Mouse (Mus musculus): Measurements from ENCODE around the gene Fndc10. TPM values are rescaled to one million over a fixed set of nuclear protein-coding genes. Genes with fewer than 3 reads are reported as not detected.

The Fndc10 gene
- polyA plus RNA-seq (2017; shearing (Covaris generic)): 10 to 100 TPM in 1 of 2 experiments, 1 to 10 TPM in 1; 7.2 to 41.1 TPM

GRCm38 (mm10) chr4:155694111-155694481 is at the start of gene Fndc10:
TSS of gene Fndc10 (plus strand) at chr4:155694342.

GRCm38 (mm10) chr4:155645308-155645707 is 48.8 kb upstream of the Fndc10 start, which contains the start of gene Gm10563:
TSS of gene Gm10563 (minus strand) at chr4:155645408.

GRCm38 (mm10) chr4:155653086-155653450 is 41.1 kb upstream of the Fndc10 start, which contains the start of gene Mmp23:
TSS of gene Mmp23 (minus strand) at chr4:155653384.

GRCm38 (mm10) chr4:155668689-155669597 is 25.2 kb upstream of the Fndc10 start, which contains the start of gene Mib2:
TSS of gene Mib2 (minus strand) at chr4:155669198.

GRCm38 (mm10) chr4:155704721-155705591 is 10.8 kb downstream of the Fndc10 start, which contains the start of gene Ssu72:
TSS of gene Ssu72 (plus strand) at chr4:155704800.

GRCm38 (mm10) chr4:155734350-155734941 is 40.3 kb downstream of the Fndc10 start, which contains the start of gene Tmem240:
TSS of gene Tmem240 (plus strand) at chr4:155734800.

Other genes with a start within 250 kb of the Fndc10 start
- under 1 TPM in 1 of 2 experiments, not detected in 1; 0.20 TPM for gene Tmem52, start 225.2 kb upstream of the Fndc10 start, polyA plus RNA-seq (2017; shearing (Covaris generic))
- 100 to 1,000 TPM; 375 to 448 TPM for gene Gnb1, start 203.0 kb upstream of the Fndc10 start, polyA plus RNA-seq (2017; shearing (Covaris generic))
- 100 to 1,000 TPM in 1 of 2 experiments, 10 to 100 TPM in 1; 95.0 to 127 TPM for gene Nadk, start 132.0 kb upstream of the Fndc10 start, polyA plus RNA-seq (2017; shearing (Covaris generic))
- gene Slc35e2, start 92.9 kb upstream of the Fndc10 start, polyA plus RNA-seq (2017; shearing (Covaris generic)): 10 to 100 TPM in 1 of 2 experiments, 1 to 10 TPM in 1; 8.8 to 10.8 TPM
- gene Cdk11b, start 69.5 kb upstream of the Fndc10 start, polyA plus RNA-seq (2017; shearing (Covaris generic)): 100 to 1,000 TPM; 107 to 146 TPM
- gene Gm10563, start 48.9 kb upstream of the Fndc10 start, polyA plus RNA-seq (2017; shearing (Covaris generic)): not detected
- 1 to 10 TPM in 1 of 2 experiments, under 1 TPM in 1; 0.26 to 1.1 TPM for gene Mmp23, start 41.0 kb upstream of the Fndc10 start, polyA plus RNA-seq (2017; shearing (Covaris generic))
- 10 to 100 TPM; 21.5 to 27.7 TPM for gene Mib2, start 25.1 kb upstream of the Fndc10 start, polyA plus RNA-seq (2017; shearing (Covaris generic))
- 100 to 1,000 TPM; 177 to 184 TPM for gene Ssu72, start 10.5 kb downstream of the Fndc10 start, polyA plus RNA-seq (2017; shearing (Covaris generic))
- 1 to 10 TPM; 1.2 to 1.5 TPM for gene Tmem240, start 40.5 kb downstream of the Fndc10 start, polyA plus RNA-seq (2017; shearing (Covaris generic))
- 10 to 100 TPM; 45.1 to 52.5 TPM for gene Atad3a, start 66.8 kb downstream of the Fndc10 start, polyA plus RNA-seq (2017; shearing (Covaris generic))
- under 1 TPM in 1 of 2 experiments, not detected in 1; 0.25 TPM for gene Vwa1, start 80.4 kb downstream of the Fndc10 start, polyA plus RNA-seq (2017; shearing (Covaris generic))
- gene Tmem88b, start 91.5 kb downstream of the Fndc10 start, polyA plus RNA-seq (2017; shearing (Covaris generic)): under 1 TPM in 1 of 2 experiments, not detected in 1; 0.05 TPM
- under 1 TPM in 1 of 2 experiments, not detected in 1; 0.66 TPM for gene Ankrd65, start 96.1 kb downstream of the Fndc10 start, polyA plus RNA-seq (2017; shearing (Covaris generic))
- gene Mrpl20, start 108.5 kb downstream of the Fndc10 start, polyA plus RNA-seq (2017; shearing (Covaris generic)): 100 to 1,000 TPM; 139 to 192 TPM
- gene Ccnl2, start 118.1 kb downstream of the Fndc10 start, polyA plus RNA-seq (2017; shearing (Covaris generic)): 100 to 1,000 TPM; 248 to 258 TPM
- gene Aurkaip1, start 136.9 kb downstream of the Fndc10 start, polyA plus RNA-seq (2017; shearing (Covaris generic)): 100 to 1,000 TPM; 185 to 200 TPM
- 1 to 10 TPM; 1.3 to 2.7 TPM for gene Mxra8, start 145.3 kb downstream of the Fndc10 start, polyA plus RNA-seq (2017; shearing (Covaris generic))
- 10 to 100 TPM; 38.5 to 41.0 TPM for gene Dvl1, start 153.1 kb downstream of the Fndc10 start, polyA plus RNA-seq (2017; shearing (Covaris generic))
- gene Tas1r3, start 169.0 kb downstream of the Fndc10 start, polyA plus RNA-seq (2017; shearing (Covaris generic)): under 1 TPM; 0.37 to 0.61 TPM
- 10 to 100 TPM; 13.6 to 15.3 TPM for gene Cptp, start 175.1 kb downstream of the Fndc10 start, polyA plus RNA-seq (2017; shearing (Covaris generic))
- gene Ints11, start 175.2 kb downstream of the Fndc10 start, polyA plus RNA-seq (2017; shearing (Covaris generic)): 100 to 1,000 TPM in 1 of 2 experiments, 10 to 100 TPM in 1; 98.2 to 112 TPM
- 10 to 100 TPM; 22.5 to 39.9 TPM for gene Pusl1, start 197.4 kb downstream of the Fndc10 start, polyA plus RNA-seq (2017; shearing (Covaris generic))
- gene Acap3, start 197.5 kb downstream of the Fndc10 start, polyA plus RNA-seq (2017; shearing (Covaris generic)): 10 to 100 TPM; 16.0 to 29.5 TPM
- 100 to 1,000 TPM; 140 to 160 TPM for gene Ube2j2, start 249.5 kb downstream of the Fndc10 start, polyA plus RNA-seq (2017; shearing (Covaris generic))